Mouse (Mus musculus): Measurements from ENCODE around the gene Tpst1.
A peak's percentile ranks its signal among the peaks of the same experiment; 100 is the strongest.

Gene Tpst1

GRCm38 (mm10) chr5:130089626-130090393, 16.7 kb downstream of the Tpst1 start:
- DNase-seq = no peak

- no peak for DNase-seq
These were observed 23.6 kb downstream of the Tpst1 start for GRCm38 (mm10) chr5:130096754-130097153.

- no peak for DNase-seq
These were observed 24.7 kb downstream of the Tpst1 start for GRCm38 (mm10) chr5:130097837-130098236.

- no peak for DNase-seq
These were observed 28.6 kb downstream of the Tpst1 start for GRCm38 (mm10) chr5:130101724-130102123.

GRCm38 (mm10) chr5:130109348-130109747, 36.2 kb downstream of the Tpst1 start:
- DNase-seq = no peak

- no peak for DNase-seq
These were observed 37.7 kb downstream of the Tpst1 start for GRCm38 (mm10) chr5:130110632-130111464.

- DNase-seq = no peak
These were observed 39.5 kb downstream of the Tpst1 start for GRCm38 (mm10) chr5:130112653-130113052.

GRCm38 (mm10) chr5:130116116-130116515, 43.0 kb downstream of the Tpst1 start:
- no peak for DNase-seq

- no peak for DNase-seq
These were observed 43.7 kb downstream of the Tpst1 start for GRCm38 (mm10) chr5:130116857-130117256.

- no peak for DNase-seq
These were observed 44.8 kb downstream of the Tpst1 start for GRCm38 (mm10) chr5:130117932-130118331.

- no peak for DNase-seq
These were observed 46.1 kb downstream of the Tpst1 start for GRCm38 (mm10) chr5:130119236-130119635.

GRCm38 (mm10) chr5:130120070-130120736, 47.1 kb downstream of the Tpst1 start:
- no peak for DNase-seq

GRCm38 (mm10) chr5:130120904-130121303, 47.8 kb downstream of the Tpst1 start:
- DNase-seq = peak in 1 of 2 experiments; percentile 56

GRCm38 (mm10) chr5:130122355-130122754, 49.2 kb downstream of the Tpst1 start:
- no peak for DNase-seq

GRCm38 (mm10) chr5:130124271-130124670, 51.1 kb downstream of the Tpst1 start:
- no peak for DNase-seq

GRCm38 (mm10) chr5:130128686-130129523, 55.8 kb downstream of the Tpst1 start:
- DNase-seq = no peak

- no peak for DNase-seq
These were observed 56.3 kb downstream of the Tpst1 start for GRCm38 (mm10) chr5:130129524-130129793.

- DNase-seq = no peak
These were observed 63.5 kb downstream of the Tpst1 start for GRCm38 (mm10) chr5:130136597-130136996.

GRCm38 (mm10) chr5:130139393-130139792, 66.3 kb downstream of the Tpst1 start:
- peak; percentile 59 to 84 for DNase-seq

- no peak for DNase-seq
These were observed 68.0 kb downstream of the Tpst1 start for GRCm38 (mm10) chr5:130141138-130141537.

- peak; percentile 19 to 41 for DNase-seq
These were observed 68.9 kb downstream of the Tpst1 start for GRCm38 (mm10) chr5:130142041-130142440.

GRCm38 (mm10) chr5:130143101-130143500, 70.0 kb downstream of the Tpst1 start:
- DNase-seq = no peak

- peak; percentile 77 to 88 for DNase-seq
These were observed 70.8 kb downstream of the Tpst1 start for GRCm38 (mm10) chr5:130143977-130144333.

All from lung, postnatal 4 days (tissue).